Mouse (Mus musculus) erythroblast, embryonic 14.5 days (primary cell): ENCODE measurements around the gene Sbp.

ENCODE experiments used
- GATA1 ChIP-seq: IDR thresholded peaks from 2 replicates; pipeline ENCODE4 v1.6.1; 2012; ENCODE audit warnings: low read length, inconsistent platforms, mixed read lengths
- TAL1 ChIP-seq: IDR thresholded peaks from 3 replicates; pipeline ENCODE4 v1.6.1; 2012; ENCODE audit warnings: low read length, inconsistent platforms, mixed read lengths

DNA sequence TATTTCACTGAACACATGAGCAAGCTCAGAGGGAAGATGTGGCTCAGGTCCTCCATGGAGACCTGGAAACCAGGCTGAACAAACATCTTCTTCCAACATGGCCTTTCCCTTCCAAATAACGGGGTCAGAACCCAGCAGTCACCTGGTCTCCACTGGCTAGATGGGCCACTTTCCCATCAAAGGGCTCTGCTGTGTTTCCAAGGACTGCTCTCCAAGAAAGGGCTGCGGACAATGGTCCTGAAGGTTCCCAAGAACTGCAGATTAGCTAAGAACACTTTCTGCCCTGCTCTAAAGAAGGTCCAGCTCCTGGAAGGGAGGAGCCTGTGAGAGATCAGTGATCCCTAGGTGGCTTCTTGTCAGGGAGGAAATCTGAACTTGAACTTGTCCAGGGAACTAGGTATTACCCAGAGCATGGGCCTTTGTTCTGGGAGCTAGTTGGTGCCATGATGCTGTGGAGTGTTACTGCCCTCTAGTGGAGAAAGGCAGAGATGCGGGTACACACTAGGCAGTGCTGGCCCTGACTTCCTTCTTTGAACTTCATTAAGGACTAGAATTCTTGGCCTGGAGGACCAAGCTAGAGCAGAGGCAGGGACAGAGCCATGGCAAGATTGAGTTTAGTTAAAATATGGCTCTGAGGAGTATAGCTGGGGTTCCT is 18.7 kb downstream of the Sbp start:
- TF ChIP-seq GATA1 = no peak
- no peak for TF ChIP-seq TAL1
